Mouse (Mus musculus) monocyte, adult 2 months (primary cell): Measurements from ENCODE around the gene Edc3.
"Not testable (repeated sequence)": the region's sequence is repeated elsewhere in the genome, so short reads cannot be mapped to it uniquely, and the experiment has no call there.

Experiments
- DNase-seq, 2 experiments: peaks; one replicate each; pipeline ENCODE4 v3.0.0; 2022; ENCODE audit warnings: low spot score in 2 of 2, low read depth in 1 of 2

The Edc3 gene

GRCm38 (mm10) chr9:57698466-57699150, 9.7 kb upstream of the Edc3 start:
- no peak for DNase-seq

GRCm38 (mm10) chr9:57706496-57706895, 1.8 kb upstream of the Edc3 start:
- no peak for DNase-seq

- DNase-seq = no peak
Measured at GRCm38 (mm10) chr9:57708720-57709274, 457 bp downstream of the Edc3 start.

GRCm38 (mm10) chr9:57710214-57710613, 1.9 kb downstream of the Edc3 start:
- not testable (repeated sequence) for DNase-seq

- no peak for DNase-seq
Measured at GRCm38 (mm10) chr9:57712194-57712593, 3.9 kb downstream of the Edc3 start.

GRCm38 (mm10) chr9:57718408-57718807, 10.1 kb downstream of the Edc3 start:
- DNase-seq = no peak

GRCm38 (mm10) chr9:57720736-57721135, 12.4 kb downstream of the Edc3 start:
- DNase-seq = no peak

- DNase-seq = no peak
Measured at GRCm38 (mm10) chr9:57722371-57722770, 14.0 kb downstream of the Edc3 start.

- DNase-seq = peak in 1 of 2 experiments; percentile 7
Measured at GRCm38 (mm10) chr9:57723315-57723715, 15.0 kb downstream of the Edc3 start.

GRCm38 (mm10) chr9:57723796-57724195, 15.5 kb downstream of the Edc3 start:
- DNase-seq = no peak

GRCm38 (mm10) chr9:57724701-57725100, 16.4 kb downstream of the Edc3 start:
- no peak for DNase-seq

GRCm38 (mm10) chr9:57728312-57728711, 20.0 kb downstream of the Edc3 start:
- DNase-seq = no peak

GRCm38 (mm10) chr9:57733606-57734005, 25.3 kb downstream of the Edc3 start:
- DNase-seq = no peak

- no peak for DNase-seq
Measured at GRCm38 (mm10) chr9:57739863-57740262, 31.5 kb downstream of the Edc3 start.

- no peak for DNase-seq
Measured at GRCm38 (mm10) chr9:57744462-57745091, 36.2 kb downstream of the Edc3 start.

- DNase-seq = no peak
Measured at GRCm38 (mm10) chr9:57747067-57747466, 38.7 kb downstream of the Edc3 start.

GRCm38 (mm10) chr9:57748137-57748536, 39.8 kb downstream of the Edc3 start:
- DNase-seq = no peak

- no peak for DNase-seq
Measured at GRCm38 (mm10) chr9:57748831-57749230, 40.5 kb downstream of the Edc3 start.

GRCm38 (mm10) chr9:57750901-57751300, 42.6 kb downstream of the Edc3 start:
- DNase-seq = no peak

- DNase-seq = no peak
Measured at GRCm38 (mm10) chr9:57757578-57757977, 49.2 kb downstream of the Edc3 start.

- no peak for DNase-seq
Measured at GRCm38 (mm10) chr9:57758528-57758927, 50.2 kb downstream of the Edc3 start.

- peak in 1 of 2 experiments; percentile 51 for DNase-seq
Measured at GRCm38 (mm10) chr9:57759289-57759688, 50.9 kb downstream of the Edc3 start.
